Mouse (Mus musculus): Measurements from ENCODE around the gene Opa3.
A peak's percentile ranks its signal among the peaks of the same experiment; 100 is the strongest.
"Not testable (repeated sequence)": the region's sequence is repeated elsewhere in the genome, so short reads cannot be mapped to it uniquely, and the experiment has no call there.

GRCm38 (mm10) chr7:19281680-19282304 is 53.7 kb downstream of the Opa3 start:
- TF ChIP-seq CTCF (IDR thresholded peaks at IDR 0.05; ENCODE audit: low read depth, low read length) = peak; percentile 57
- not testable (repeated sequence) for TF ChIP-seq POLR2A (IDR thresholded peaks at IDR 0.05; ENCODE audit: borderline replicate concordance, low read depth, low read length)
